Mouse (Mus musculus): ENCODE data around the gene Cmpk1.

GRCm38 (mm10) chr4:114947852-114948481 lies 39.1 kb downstream of the Cmpk1 start:
- no peak for TF ChIP-seq CTCF (IDR thresholded peaks at IDR 0.05; ENCODE audit: low read depth, low read length)
- TF ChIP-seq POLR2A (IDR thresholded peaks at IDR 0.05; ENCODE audit: borderline replicate concordance, low read depth, low read length) = no peak

All from bone marrow macrophage, adult 2 months (primary cell).